Mouse (Mus musculus) fibroblast of lung, adult 2 months (primary cell): Measurements from ENCODE around the gene Sectm1a.
"Not testable (repeated sequence)": the region's sequence is repeated elsewhere in the genome, so short reads cannot be mapped to it uniquely, and the experiment has no call there.

Source experiments
- DNase-seq: peaks from one replicate; pipeline ENCODE4 v3.0.0-alpha.2; 2011; ENCODE audit warnings: low read depth

Sectm1a gene

DNA sequence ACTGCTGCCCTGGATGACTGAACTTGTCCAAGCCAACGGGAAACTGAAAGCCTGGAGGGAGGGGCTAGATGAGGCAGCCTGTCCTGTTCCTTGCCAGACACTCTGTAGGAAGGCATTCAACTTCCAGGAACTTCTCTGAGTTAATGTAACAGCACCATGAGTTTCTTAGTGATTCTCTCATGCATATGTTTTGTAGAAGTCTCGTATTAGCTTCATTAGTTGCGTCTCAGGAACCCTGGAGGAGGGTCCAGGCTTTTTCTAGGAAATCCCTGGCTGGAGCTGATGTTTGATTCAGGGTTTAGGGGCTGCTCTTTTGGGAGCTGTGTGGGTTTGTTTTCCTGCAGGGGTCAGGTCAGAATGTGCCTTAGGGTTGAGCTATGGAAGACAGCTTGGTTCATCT is at the start of gene Sectm1a:
Sectm1a (minus strand) TSS at position 101 of the 400 bp plus-strand sequence.
- DNase-seq: no peak

DNA sequence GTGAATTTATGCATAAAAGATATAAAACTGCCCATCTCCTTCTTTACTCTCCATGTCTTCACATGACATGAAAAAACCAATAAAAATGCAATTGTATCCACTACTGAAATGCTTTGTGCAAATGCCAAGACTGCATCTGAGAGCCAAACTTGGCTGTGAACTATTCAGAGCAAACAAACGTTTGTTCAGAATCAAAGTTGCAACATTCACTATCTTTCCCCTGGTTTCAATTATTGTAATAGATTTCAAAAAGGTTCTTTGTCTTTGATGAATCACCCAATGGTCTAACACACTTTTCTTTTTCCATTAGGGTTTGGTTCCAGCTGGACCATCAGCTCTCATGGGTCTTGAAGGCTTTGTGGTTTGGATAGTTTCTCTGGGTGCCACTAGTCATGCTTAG is 48.6 kb upstream of the Sectm1a start:
- peak; percentile 93 for DNase-seq

DNA sequence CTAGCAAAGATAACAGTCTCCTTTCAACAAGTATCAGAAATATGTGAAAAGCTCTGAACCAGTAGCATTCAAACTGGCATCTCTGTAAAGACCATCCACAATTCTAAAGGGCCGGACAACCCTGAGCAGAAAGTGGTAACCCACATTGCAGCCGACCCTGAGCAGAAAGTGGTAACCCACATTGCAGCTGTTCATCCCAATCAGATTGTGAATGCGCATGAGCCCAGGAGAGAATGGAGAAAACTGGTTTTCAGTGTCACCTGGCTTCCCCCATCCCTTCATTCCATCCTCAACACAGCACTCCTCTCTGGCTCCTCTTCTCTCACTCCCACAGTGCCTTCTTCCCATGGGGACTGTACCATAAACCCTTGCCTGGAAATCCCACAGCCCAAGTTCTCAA is 46.4 kb upstream of the Sectm1a start:
- no peak for DNase-seq

DNA sequence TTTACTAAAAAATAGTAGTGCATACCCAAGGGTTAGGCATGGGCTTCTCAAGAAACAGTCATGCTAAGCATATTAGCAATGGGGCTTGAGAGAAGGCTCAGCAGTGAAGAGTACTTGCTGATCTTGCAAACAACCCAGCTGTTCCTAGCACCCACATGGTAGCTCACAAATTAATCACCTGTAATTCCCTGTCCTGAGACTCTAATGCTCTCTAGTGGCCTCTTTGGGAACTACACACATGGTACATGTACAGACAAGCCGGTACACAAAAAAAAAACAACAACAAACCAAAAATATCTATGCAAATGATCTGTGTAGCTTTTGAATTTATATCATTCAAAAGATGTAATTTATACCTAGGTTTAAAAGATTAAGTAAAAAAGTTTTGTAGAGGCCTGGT is 45.4 kb upstream of the Sectm1a start:
- DNase-seq: no peak

DNA sequence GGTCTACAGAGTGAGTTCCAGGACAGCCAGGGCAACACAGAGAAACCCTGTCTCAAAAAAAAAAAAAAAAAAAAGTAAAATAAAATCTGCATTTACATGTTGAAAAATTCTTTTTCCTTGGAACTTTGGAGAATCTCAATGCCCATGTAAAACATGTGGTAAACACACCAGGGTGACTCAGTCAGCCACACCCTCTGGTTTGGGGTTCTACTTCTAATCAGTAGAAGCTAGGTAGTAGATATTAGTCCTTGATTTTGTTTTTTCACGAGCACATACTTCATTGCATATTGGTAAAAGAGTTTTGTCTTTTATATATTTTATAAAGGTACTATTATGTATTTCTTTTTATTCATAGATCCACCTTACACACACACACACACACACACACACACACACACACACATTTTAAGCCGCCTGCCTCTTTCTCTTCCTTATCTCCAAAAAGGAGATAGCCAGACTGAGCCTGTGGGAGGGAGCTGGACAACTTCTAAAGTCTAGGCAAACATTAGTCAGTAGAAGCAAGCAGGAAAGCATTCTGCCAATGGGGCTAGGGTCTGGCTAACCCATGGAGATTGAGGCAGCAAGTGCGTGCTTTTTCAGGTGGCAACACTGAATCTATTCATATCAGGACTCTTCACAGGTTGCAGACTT is 44.6 kb upstream of the Sectm1a start:
- no peak for DNase-seq

DNA sequence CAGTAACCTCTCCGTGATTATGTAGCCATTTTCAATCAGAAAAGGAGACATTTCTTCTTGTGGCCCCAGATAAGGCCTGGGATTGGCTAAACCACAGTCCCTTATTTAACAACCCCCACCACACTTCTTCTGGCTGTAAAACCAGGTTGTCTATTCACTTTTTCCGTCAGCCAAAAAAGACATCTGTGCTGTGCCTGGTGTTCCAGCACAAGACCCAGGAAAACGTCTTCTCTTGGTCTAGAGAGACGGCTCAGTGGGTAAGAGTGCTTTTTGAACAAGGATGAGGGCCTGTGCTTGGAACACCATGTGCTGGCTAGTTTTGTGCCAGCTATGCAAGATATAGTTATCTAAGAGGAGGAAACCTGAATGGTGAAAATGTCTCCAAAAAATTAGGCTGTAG is 42.4 kb upstream of the Sectm1a start:
- no peak for DNase-seq

DNA sequence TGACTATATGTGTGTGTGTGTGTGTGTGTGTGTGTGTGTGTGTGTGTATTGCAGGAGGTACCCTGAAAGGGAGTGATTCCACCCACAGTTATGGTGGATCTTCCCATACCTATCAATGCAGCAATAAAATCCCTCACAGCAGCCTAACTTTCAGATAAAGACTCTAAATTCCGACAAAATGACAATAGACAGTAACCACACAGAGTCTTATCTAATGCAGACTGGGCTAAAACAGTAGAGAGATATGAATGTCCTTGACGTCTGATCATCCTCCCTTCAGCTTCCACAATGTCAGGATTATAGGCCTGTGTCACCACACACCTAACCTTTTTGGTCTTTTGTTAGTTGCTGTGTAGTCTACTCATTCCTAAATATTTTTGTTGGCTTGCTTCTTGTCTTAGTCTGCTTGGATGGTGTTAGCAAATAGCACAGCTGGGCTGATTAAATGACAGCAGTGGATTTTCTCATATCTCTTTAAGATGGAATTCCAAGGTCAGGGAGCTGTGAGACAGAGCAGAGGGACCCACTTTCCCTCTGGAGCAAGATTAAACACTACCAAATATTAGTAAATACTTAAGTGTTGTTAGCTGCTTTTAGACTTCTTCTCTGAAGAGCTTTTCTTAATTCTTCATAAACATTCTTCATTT is 41.1 kb upstream of the Sectm1a start:
- no peak for DNase-seq

DNA sequence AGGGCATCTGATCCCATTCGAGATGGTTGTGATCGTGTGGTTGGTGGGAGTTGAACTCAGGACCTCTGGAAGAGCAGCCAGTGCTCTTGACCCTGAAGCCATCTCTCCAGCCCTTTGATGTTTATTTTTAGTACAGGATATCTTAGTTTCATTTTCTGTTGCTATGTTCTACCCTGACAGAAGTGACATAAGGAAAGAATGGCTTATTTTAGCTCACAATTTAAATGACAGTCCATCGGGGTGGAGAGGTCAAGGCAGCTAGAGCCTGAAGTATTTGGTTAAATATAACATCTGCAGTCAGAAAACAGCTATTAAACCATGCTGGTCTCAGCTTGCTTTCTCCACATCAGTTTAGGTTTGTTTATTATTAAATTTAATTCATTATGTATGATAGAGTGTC is 40.1 kb upstream of the Sectm1a start:
- no peak for DNase-seq

DNA sequence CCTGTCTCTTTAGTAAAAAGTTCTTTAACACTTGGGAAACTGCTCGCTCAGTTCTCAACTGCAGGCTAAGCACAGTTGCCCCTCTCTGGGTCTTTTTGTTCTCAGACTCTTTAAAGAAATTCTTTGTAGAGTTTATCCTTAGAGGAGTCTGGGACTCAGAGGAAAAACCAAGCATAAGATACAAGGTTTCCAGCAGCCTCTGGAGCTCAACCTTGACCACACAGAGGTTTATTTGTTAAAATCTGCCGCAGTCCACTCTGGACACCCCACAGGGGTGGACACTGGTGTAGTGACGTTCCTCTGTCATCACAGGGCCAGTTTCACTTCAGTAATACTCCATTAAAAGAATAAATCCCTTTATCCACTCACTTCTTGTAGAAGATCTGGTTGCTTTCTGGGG is 37.6 kb upstream of the Sectm1a start, which contains the start of gene Tex19.2:
Tex19.2 (minus strand) TSS at position 101 of the 400 bp plus-strand sequence.
- no peak for DNase-seq

DNA sequence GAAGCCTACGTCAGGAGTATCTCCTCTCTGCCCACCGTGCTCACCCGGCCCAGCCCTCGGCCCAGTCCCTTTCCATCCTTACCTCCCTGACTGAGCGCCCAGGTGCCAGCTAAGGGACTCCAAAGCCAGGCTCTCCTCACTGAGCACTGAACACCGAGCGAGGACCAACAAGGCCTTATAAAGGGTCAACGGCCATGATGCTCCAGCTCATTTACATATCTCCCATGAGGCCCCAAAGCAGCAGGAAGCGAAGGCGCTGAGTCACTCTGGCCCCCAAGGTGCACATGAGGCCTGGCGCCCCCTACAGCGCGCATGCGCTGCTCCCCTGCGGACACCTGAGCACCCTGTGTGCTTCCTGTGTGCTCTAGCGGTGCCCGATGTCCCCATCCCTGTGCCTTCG is 37.1 kb upstream of the Sectm1a start:
- no peak for DNase-seq

DNA sequence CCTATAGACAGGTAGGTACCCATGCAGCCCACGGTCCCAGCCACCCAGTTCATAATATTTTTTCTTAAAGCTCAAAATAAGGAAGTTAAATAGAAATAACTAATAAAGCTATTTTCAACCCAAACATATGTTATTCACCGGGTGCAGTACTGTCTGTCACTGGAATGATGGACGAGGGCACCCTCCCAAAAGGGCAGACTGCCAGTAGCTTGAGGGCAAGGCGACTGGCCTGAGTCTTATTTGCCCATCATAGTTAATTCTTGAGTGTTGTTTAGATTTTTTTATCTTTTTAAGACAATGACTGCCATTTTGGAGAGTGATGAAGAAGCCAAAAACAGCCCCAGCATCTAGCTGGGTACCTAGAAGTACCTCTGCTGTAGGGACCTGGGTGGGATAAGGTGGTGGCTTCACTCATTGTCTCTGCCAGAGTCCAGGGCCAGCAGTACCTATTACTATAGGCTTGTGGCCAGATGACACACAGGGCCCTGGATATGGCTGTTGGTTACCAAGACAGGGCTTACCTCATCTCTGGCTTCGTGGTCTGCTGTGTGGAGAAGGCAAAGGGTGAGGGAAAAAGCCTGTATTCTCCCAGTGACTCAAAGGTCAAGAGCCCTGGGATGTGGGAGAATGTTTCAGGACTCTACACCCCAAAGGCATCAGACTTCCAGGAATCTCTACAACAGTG is 31.2 kb upstream of the Sectm1a start:
- no peak for DNase-seq

DNA sequence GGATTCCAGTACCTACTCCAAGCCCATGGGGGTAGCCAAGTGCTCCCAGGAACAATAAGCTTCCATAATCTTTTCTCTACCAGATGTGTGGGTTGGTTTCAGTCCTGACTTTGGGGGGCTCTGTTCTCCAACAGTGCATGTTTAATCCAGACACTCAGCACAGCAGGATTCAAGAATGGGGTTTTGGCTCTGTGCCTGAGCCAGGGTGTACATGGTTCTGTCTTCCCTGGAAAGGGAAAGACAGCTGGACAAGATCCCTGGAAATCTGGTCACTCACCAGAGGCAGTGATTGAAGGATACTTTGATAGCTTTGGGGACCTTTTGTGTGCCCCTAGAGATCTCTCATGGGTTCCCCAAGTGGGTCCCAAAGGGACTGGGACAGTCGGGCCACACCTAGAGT is 30.6 kb upstream of the Sectm1a start:
- no peak for DNase-seq

DNA sequence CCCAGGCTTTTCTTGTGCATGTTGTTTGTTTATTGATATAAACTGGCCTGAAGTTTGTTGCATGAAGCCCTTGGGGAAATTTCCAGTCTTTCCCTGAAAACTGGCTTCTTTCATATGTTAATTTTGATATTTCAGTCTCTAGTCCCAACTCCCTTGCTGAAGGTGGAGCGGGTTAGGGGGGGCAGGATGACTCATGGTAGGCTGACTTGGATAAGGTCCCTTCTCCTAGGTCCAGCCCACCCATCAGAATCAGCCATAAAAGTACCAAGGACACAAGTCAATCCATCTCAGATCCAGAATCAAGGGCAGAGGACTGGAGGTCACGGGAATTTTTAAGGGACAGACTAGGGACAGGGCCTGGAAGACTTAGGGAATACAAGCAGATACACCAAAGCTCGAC is 30.0 kb upstream of the Sectm1a start:
- no peak for DNase-seq

DNA sequence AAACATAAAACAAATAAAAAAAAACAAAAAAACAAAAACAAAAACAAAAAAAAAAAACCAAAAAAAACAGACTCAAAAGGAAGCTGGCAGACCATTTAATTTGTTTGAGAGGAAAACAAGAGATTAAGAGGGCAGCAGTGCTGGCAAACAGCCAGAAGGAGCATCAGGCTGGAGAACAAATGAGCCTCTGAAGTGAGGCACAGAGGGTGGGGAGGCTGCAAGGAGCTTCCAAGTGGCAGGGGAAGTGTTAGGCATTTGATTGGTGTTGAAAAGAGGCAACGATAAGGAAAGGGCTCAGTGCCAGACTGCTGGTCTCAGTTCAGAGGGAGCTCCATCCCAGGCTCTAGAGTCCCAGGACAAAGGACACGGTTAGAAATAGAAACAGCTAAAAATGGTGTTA is 29.0 kb upstream of the Sectm1a start:
- DNase-seq: no peak

DNA sequence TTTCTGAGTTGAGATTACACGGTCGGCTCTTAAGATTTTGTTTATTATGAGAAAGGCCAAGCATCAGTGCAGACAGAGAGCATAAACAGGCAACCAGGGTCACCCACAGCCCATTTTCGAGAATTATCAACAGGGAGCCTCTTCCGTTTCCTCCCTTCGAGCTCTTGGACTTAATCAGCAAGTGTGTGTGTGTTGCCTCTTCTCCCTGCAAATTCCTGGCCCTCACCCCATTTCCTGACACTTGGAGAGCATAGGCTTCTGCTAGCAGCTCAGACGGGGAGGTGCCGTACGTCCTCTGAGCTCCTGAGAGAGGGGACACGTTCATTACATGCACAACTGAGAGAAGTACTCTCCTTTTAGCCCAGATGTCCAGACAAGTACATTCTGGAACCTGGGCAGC is 27.0 kb upstream of the Sectm1a start:
- no peak for DNase-seq

DNA sequence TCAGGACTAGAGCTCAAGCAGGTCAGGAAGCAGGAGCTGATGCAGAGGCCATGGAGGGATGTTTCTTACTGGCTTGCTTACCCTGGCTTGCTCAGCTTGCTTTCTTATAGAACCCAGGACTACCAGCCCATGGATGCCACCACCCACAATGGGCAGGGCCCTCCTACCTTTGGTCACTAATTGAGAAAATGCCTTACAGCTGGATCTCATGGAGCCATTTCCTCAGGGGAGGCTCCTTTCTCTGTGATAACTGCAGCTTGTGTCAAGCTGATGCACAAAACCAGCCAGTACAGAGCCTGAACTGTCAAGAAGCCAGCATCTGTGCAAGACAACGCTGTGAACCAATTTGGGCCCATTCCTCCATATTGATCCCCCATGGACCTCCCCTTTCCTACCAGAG is 26.2 kb upstream of the Sectm1a start:
- not testable (repeated sequence) for DNase-seq

DNA sequence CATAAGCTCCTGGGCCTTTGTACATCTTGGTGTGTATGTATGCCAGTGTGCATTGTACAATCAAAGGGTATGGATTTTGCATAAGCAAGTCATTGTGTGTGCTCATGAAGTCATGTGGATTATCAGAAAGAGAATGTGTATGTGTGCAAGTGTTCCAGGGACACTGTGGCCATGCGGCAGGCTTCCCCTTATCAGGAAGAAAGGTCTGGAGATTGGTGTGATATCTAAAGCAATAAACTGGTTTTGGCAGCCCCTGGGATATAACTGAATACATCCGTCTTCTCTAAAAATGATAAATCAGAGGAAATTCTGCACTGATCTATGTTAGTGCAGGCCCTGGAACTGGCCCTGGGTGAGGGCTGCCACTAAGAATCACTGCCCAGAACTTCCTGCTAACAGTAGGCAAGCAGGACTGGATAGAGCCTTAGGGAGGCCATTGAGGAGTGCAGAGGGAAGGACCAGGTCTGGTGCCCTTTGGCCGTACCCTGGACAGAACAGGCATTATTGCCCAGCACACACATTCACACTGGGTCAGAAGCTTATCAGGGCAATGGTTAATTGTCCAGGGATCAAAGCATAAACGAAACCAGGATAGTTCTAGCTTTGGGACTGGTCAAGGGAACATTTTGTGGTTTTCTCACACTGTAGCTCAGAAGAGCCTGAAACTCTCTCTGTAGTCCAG is 20.2 kb upstream of the Sectm1a start:
- no peak for DNase-seq

DNA sequence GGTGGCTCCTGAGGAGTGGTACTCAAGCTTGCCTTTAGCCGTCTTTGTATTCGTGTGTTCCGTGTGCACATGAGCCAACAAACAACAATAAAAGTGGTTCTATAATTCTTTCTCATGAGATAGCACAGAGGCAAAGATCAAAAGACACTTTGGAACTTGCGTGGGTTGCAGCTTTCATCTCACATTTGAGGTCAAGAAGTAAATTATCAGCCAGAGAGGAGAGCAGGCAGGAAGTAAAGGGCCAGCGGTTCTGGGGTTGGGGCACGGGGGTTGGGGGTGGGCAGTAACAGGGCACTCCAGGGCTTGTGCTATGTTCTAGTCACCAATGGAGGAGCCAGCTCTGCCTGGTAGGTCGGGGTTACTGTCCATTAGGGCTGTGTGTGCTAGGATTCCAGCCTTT is 19.7 kb upstream of the Sectm1a start:
- DNase-seq: no peak

DNA sequence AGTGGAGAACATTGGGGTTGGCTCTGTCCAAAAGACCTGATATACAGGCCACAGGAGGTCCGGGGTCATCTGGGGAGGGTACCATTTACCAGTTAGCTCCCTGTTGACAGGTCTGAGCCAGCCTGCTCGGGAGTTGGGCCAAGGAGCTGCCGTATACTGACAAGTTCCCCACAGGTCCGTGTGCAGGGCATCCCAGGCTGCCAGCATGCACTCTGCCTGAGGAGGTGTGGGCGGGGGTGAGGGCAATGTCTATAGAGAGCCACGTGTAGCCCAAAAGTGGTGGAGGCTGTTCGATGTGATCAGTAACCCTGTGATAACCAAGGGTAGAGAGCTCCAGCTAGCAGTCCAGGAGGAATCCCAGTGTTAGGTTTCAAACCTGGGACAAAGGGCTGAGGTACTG is 18.7 kb upstream of the Sectm1a start:
- DNase-seq: no peak

DNA sequence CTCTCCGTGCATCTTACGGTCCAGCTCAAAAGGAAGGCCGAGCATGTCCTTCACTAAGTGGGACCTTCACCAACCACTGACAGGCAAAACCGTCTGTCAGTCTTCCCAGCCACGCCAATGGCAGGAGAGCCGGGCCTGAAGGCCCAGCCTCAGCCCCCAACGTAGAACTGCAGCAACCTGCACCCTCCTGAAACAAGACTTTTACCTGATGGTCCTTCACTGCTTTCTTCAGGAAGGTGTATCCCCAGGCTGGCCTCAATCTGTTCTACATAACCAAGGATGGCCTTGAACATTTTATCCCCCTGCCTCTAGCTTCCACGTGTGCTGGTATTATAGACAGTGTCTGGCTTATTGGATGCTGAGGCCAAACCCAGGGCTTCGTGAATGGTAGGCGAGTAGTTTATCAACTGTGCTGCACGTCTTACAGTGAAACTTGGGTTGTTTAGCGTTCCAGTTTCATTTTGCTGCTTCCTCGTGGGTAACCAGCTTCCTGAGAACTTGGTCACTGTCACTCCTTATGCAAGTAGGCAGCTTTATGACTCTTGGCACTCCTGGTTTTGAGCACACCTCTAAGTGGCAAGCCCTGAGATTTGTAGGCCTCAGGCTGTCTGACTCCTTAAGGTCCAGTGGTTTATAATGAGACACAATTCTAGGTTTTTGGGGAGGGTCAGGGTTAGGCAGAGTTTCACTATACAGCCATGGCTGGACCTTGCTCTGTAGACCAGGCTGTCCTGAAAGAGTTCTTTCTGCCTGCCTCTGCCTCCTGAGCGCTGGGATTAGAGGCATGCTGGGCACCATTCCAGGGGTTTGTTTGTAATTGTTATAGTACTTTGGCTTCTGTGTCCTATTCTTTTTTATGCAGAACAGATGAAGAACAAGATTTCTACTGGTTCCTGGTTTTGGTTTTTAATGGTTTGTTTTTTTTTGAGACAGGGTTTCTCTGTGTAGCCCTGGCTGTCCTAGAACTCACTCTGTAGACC is 11.9 kb upstream of the Sectm1a start:
- no peak for DNase-seq

DNA sequence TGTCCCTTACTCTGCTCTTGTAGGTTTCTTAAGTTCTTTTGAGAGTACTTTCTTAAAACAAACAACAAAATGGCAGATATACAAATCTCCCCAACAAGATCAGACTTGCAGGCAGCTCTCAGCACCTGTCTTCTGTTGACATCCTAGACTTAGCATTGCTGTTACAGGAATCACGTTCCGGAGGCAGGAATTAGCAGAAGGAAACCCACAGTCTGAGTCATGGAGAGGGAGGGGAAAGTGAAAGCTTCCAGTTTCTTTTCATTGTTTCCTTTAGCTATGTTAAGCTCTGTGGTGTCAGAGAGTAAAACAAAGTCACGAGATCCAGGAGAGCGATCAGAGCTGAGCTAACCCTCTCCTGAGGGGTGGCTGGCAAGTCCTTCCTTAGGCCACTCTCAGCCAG is 9.9 kb upstream of the Sectm1a start:
- DNase-seq: peak; percentile 61
